Mouse (Mus musculus) heart, postnatal 4 days (tissue): ENCODE measurements around the gene Ppp1r15a. TPM values are rescaled to one million over a fixed set of nuclear protein-coding genes. Genes with fewer than 3 reads are reported as not detected.
"Not testable (repeated sequence)": the region's sequence is repeated elsewhere in the genome, so short reads cannot be mapped to it uniquely, and the experiment has no call there.

Experiments used
- DNase-seq: peaks from one replicate; pipeline ENCODE4 v3.0.0; 2021
- total RNA-seq, 2 experiments: library from RNA; stranded (reverse); gene quantifications; 2 replicates each; pipeline ENCODE4 v1.2.3; 2021

Ppp1r15a gene
- total RNA-seq, 2 experiments from 2014 or later: 40.7 to 42.1 TPM

- DNase-seq: peak; percentile 67
Observed at GRCm38 (mm10) chr7:45481374-45481927, 44.6 kb downstream of the Ppp1r15a start, which contains the start of gene Tulp2. TSS of gene Tulp2 (plus strand) at chr7:45481877.

- DNase-seq: not testable (repeated sequence)
Observed at GRCm38 (mm10) chr7:45480310-45480709, 45.8 kb downstream of the Ppp1r15a start.

GRCm38 (mm10) chr7:45478774-45479173 lies 47.3 kb downstream of the Ppp1r15a start:
- DNase-seq: no peak

- peak; percentile 76 for DNase-seq
Observed at GRCm38 (mm10) chr7:45477003-45477402, 49.1 kb downstream of the Ppp1r15a start.

- DNase-seq: no peak
Observed at GRCm38 (mm10) chr7:45476453-45476852, 49.6 kb downstream of the Ppp1r15a start.

GRCm38 (mm10) chr7:45475291-45475969 lies 50.6 kb downstream of the Ppp1r15a start:
- no peak for DNase-seq

Other genes with a start within 250 kb of the Ppp1r15a start
- not detected for gene Slc6a21, start 248.8 kb downstream of the Ppp1r15a start, total RNA-seq
- 10 to 100 TPM; 26.2 to 29.2 TPM for gene Trpm4, start 192.5 kb downstream of the Ppp1r15a start, total RNA-seq
- 100 to 1,000 TPM; 182 to 202 TPM for gene Hrc, start 191.0 kb downstream of the Ppp1r15a start, total RNA-seq
- under 1 TPM; 0.26 to 0.34 TPM for gene Ppfia3, start 159.2 kb downstream of the Ppp1r15a start, total RNA-seq
- gene Lin7b, start 155.7 kb downstream of the Ppp1r15a start, total RNA-seq: 1 to 10 TPM; 1.5 to 2.4 TPM
- 100 to 1,000 TPM; 203 to 223 TPM for gene Snrnp70, start 130.5 kb downstream of the Ppp1r15a start, total RNA-seq
- gene Kcna7, start 120.6 kb downstream of the Ppp1r15a start, total RNA-seq: under 1 TPM; 0.43 to 0.59 TPM
- under 1 TPM; 0.17 to 0.43 TPM for gene Ntf5, start 112.6 kb downstream of the Ppp1r15a start, total RNA-seq
- gene Lhb, start 105.4 kb downstream of the Ppp1r15a start, total RNA-seq: not detected
- gene Gys1, start 91.4 kb downstream of the Ppp1r15a start, total RNA-seq: 10 to 100 TPM; 82.7 to 90.3 TPM
- 10 to 100 TPM; 38.7 to 39.3 TPM for gene Ruvbl2, start 88.2 kb downstream of the Ppp1r15a start, total RNA-seq
- gene Ftl1, start 66.4 kb downstream of the Ppp1r15a start, total RNA-seq: 100 to 1,000 TPM; 302 to 316 TPM
- gene Bax, start 59.4 kb downstream of the Ppp1r15a start, total RNA-seq: 10 to 100 TPM; 48.6 to 50.7 TPM
- 1 to 10 TPM in 1 of 2 experiments, not detected in 1; 1.1 TPM for gene Tulp2, start 44.4 kb downstream of the Ppp1r15a start, total RNA-seq
- 1 to 10 TPM; 2.0 to 2.1 TPM for gene Gm45808, start 39.5 kb downstream of the Ppp1r15a start, total RNA-seq
- 1 to 10 TPM; 3.5 to 4.7 TPM for gene Dhdh, start 37.5 kb downstream of the Ppp1r15a start, total RNA-seq
- gene Nucb1, start 15.9 kb downstream of the Ppp1r15a start, total RNA-seq: 100 to 1,000 TPM; 121 to 131 TPM
- 1 to 10 TPM; 3.6 to 4.0 TPM for gene Plekha4, start 62 bp upstream of the Ppp1r15a start, total RNA-seq
- gene Hsd17b14, start 28.6 kb upstream of the Ppp1r15a start, total RNA-seq: under 1 TPM in 1 of 2 experiments, not detected in 1; 0.20 TPM
- gene Bcat2, start 43.9 kb upstream of the Ppp1r15a start, total RNA-seq: 10 to 100 TPM; 56.1 to 64.7 TPM
- not detected for gene Fgf21, start 89.2 kb upstream of the Ppp1r15a start, total RNA-seq
- not detected for gene Fut1, start 91.0 kb upstream of the Ppp1r15a start, total RNA-seq
- gene Izumo1, start 95.5 kb upstream of the Ppp1r15a start, total RNA-seq: under 1 TPM; 0.56 to 0.60 TPM
- gene Rasip1, start 101.2 kb upstream of the Ppp1r15a start, total RNA-seq: 10 to 100 TPM; 50.0 to 50.5 TPM
- 10 to 100 TPM in 1 of 2 experiments, 1 to 10 TPM in 1; 8.8 to 11.7 TPM for gene Mamstr, start 113.7 kb upstream of the Ppp1r15a start, total RNA-seq
- gene Fut2, start 140.1 kb upstream of the Ppp1r15a start, total RNA-seq: not detected
- not detected for gene Ntn5, start 157.8 kb upstream of the Ppp1r15a start, total RNA-seq
- gene Sec1, start 168.1 kb upstream of the Ppp1r15a start, total RNA-seq: under 1 TPM; 0.14 to 0.18 TPM
- 1 to 10 TPM; 4.5 to 5.0 TPM for gene Car11, start 173.6 kb upstream of the Ppp1r15a start, total RNA-seq
- gene Dbp, start 178.8 kb upstream of the Ppp1r15a start, total RNA-seq: 10 to 100 TPM; 22.6 to 25.1 TPM
- 100 to 1,000 TPM; 787 to 798 TPM for gene Rpl18, start 189.2 kb upstream of the Ppp1r15a start, total RNA-seq
- 10 to 100 TPM; 14.2 to 16.7 TPM for gene Sphk2, start 191.7 kb upstream of the Ppp1r15a start, total RNA-seq
- gene Fam83e, start 194.9 kb upstream of the Ppp1r15a start, total RNA-seq: under 1 TPM; 0.38 to 0.43 TPM
- not detected for gene Spaca4, start 199.5 kb upstream of the Ppp1r15a start, total RNA-seq